Mouse (Mus musculus) erythroblast, embryonic 14.5 days (primary cell): ENCODE data around the gene Snrnp48. TPM values are rescaled to one million over a fixed set of nuclear protein-coding genes. Genes with fewer than 3 reads are reported as not detected.

Experiments
- H3K27me3 ChIP-seq: 2 replicates; pipeline ENCODE4 v1.6.1; 2012; ENCODE audit warnings: inconsistent platforms; ENCODE audit not compliant: control insufficient read depth
- H3K36me3 ChIP-seq: 2 replicates; pipeline ENCODE4 v1.6.1; 2012; ENCODE audit warnings: mild to moderate bottlenecking, inconsistent platforms; ENCODE audit not compliant: control insufficient read depth
- H3K4me1 ChIP-seq: 2 replicates; pipeline ENCODE4 v1.6.1; 2012; ENCODE audit warnings: inconsistent platforms; ENCODE audit not compliant: control insufficient read depth
- H3K4me3 ChIP-seq: replicated peaks from 2 replicates; pipeline ENCODE3; 2012; ENCODE audit warnings: moderate library complexity, mild to moderate bottlenecking, inconsistent platforms
- H3K9me3 ChIP-seq: 2 replicates; pipeline ENCODE4 v1.6.1; 2012; ENCODE audit warnings: low read length, inconsistent platforms, mixed read lengths; ENCODE audit not compliant: control insufficient read depth
- GATA1 ChIP-seq: IDR thresholded peaks from 2 replicates; pipeline ENCODE4 v1.6.1; 2012; ENCODE audit warnings: low read length, inconsistent platforms, mixed read lengths
- TAL1 ChIP-seq: IDR thresholded peaks from 3 replicates; pipeline ENCODE4 v1.6.1; 2012; ENCODE audit warnings: low read length, inconsistent platforms, mixed read lengths
- polyA plus RNA-seq: library from polyadenylated mRNA; stranded (reverse); fragments of >175 nt; gene quantifications from 2 replicates; pipeline ENCODE4 v1.2.3, GENCODE M21; 2012

Snrnp48 gene
- polyA plus RNA-seq, 1 experiment, result 2.7 TPM

DNA sequence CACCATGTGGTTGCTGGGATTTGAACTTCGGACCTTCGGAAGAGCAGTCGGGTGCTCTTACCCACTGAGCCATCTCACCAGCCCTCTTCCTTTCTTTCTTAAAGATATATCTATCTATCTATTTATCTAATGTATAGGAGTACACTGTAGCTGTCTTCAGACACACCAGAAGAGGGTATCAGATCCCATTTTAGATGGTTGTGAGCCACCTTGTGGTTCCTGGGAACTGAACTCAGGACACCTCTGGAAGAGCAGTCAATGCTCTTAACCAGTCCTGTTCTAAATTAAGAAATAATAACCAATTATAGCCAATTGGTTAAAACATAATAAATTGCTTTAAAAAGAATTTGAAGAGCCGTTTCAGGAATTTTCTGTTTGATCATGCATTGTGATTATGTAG lies 567 bp upstream of the Snrnp48 start:
- peak overlapping the region; percentile 79 for H3K4me3 ChIP-seq
- peaks cover 16% of the 10 kb centered on the region for H3K36me3 ChIP-seq
- no peaks in the 10 kb centered on the region for H3K9me3 ChIP-seq
- TF ChIP-seq TAL1 (no peak), GATA1 (no peak)
- H3K4me1 ChIP-seq, result peaks cover 37% of the 10 kb centered on the region
- H3K27me3 ChIP-seq, result peaks cover 5% of the 10 kb centered on the region; the same call in 1 of the 2 replicates

DNA sequence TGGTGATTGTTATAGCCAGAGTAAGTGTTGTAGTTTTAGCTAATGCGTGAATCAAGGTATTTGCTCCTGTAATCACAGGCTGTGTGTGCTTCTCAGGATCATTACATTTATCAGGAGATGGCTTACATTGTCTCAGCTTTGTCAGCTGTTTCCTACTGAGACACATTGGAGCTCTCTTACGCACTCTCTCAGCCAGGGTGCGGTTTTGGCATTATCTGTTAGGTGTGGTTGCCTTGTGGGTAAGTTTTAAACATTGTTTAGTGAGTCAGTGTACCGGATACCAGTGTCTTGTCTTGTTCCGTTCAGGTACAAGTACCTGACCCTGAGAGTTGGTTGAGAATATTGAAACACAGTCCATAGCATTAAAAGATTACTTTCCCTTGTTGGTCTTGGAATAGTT lies 6.4 kb downstream of the Snrnp48 start:
- Histone ChIP-seq H3K27me3 (no peaks in the 10 kb centered on the region), H3K4me1 (peaks cover 25% of the 10 kb centered on the region), H3K36me3 (peaks cover 77% of the 10 kb centered on the region), H3K4me3 (no peak overlapping the region), H3K9me3 (no peaks in the 10 kb centered on the region)
- no peak for TF ChIP-seq TAL1
- TF ChIP-seq GATA1, result no peak

DNA sequence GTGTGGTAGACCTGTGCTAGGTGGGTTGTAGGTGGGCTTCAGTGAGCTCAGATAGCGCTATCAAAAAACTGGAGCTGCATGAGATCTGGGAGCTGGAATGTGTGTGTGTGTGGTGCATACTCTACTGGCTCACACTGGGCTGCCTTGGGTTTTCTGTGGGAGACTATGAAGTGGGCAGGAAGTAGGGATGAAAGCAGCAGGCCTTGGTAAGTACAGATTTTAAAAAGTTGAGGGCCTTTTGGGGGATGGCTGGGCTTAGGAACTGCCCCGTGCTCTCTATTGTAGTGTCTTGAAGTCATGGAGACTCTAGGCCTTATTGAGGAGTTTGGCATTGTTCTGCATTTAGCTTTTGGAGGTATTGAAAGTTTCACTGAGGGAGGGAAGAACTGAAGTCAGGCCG lies 13.9 kb downstream of the Snrnp48 start:
- Histone ChIP-seq H3K27me3 (no peaks in the 10 kb centered on the region), H3K4me1 (no peaks in the 10 kb centered on the region), H3K4me3 (no peak overlapping the region), H3K36me3 (peaks cover 95% of the 10 kb centered on the region), H3K9me3 (no peaks in the 10 kb centered on the region)
- TF ChIP-seq TAL1 (no peak), GATA1 (no peak)

DNA sequence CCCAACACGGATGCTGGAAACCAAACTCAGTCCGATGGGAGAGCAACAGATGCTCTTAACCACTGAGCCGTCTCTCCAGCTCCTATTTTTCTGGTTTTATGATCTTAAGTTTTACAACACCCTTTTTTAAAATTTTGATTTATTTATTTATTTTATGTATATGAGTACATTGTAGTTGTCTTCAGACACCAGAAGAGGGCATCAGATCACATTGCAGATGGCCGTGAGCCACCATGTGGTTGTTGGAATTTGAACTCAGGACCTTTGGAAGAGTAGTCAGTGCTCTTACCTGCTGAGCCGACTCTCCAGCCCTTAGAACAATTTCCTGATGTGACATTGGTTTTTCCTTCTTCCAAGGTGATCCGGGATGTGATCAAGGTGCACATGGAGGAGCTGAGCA lies 15.6 kb downstream of the Snrnp48 start:
- no peaks in the 10 kb centered on the region for H3K9me3 ChIP-seq
- H3K27me3 ChIP-seq, result no peaks in the 10 kb centered on the region
- no peak overlapping the region for H3K4me3 ChIP-seq
- TF ChIP-seq GATA1, result no peak
- no peak for TF ChIP-seq TAL1
- H3K4me1 ChIP-seq, result no peaks in the 10 kb centered on the region
- H3K36me3 ChIP-seq, result peaks cover 99% of the 10 kb centered on the region

DNA sequence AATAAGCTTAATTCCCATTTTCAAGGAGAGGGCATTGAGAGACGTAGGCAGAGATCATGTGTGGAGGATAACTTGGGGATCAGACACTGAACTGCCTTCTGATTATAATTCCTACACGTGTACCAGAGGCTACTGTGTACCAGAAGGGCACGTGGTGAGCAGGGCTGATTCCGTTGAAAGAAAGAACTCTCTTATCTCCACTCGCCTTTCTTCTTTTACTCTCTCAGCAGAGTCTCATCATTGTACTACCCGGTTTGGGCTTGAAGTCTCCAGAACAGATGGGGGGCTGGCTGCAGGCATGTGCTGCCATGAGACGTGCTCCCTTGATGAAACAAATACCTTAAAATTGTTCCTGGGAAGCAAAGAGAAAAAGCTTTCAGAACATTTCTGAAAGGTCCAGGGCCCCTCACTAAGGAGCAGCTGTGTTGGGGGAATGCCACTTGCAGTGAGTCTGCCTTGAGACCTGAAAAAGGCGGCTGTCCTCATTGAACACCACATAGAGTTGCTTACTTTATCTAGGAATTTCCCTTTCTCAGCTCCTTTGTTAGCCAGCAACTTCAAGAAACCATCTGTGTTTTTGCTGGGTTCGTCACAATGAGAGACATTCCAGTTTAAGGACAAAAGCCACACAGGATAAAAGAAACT lies 25.6 kb downstream of the Snrnp48 start:
- Histone ChIP-seq H3K36me3 (peaks cover 36% of the 10 kb centered on the region), H3K9me3 (0 out of 2 replicates have a peak, but pooled peaks cover 3% of the 10 kb centered on the region), H3K27me3 (no peaks in the 10 kb centered on the region), H3K4me1 (no peaks in the 10 kb centered on the region), H3K4me3 (no peak overlapping the region)
- TF ChIP-seq GATA1 (no peak), TAL1 (no peak)

DNA sequence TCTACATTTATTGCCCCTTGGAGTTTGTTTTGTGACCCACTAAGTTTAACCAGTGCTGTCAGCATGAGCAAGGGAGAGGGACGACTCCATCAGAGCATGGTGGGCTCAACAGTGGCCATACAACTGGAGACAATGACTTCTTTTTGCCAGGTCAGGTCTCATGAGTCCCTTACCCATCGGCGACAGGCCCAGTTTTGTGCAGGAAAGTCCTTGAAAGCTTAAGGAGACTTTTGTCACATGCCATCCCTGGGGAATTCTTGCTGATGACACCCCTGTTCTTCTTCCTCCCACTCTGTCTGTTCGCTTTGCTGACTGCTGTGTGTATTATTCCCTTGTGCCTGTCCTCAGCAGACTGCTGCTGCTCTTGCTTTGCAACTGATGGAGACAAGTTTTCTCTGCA lies 27.7 kb downstream of the Snrnp48 start:
- TF ChIP-seq GATA1 (no peak), TAL1 (no peak)
- Histone ChIP-seq H3K9me3 (peaks cover 7% of the 10 kb centered on the region; the same call in 1 of the 2 replicates), H3K36me3 (peaks cover 18% of the 10 kb centered on the region), H3K4me3 (no peak overlapping the region), H3K4me1 (no peaks in the 10 kb centered on the region), H3K27me3 (no peaks in the 10 kb centered on the region)

DNA sequence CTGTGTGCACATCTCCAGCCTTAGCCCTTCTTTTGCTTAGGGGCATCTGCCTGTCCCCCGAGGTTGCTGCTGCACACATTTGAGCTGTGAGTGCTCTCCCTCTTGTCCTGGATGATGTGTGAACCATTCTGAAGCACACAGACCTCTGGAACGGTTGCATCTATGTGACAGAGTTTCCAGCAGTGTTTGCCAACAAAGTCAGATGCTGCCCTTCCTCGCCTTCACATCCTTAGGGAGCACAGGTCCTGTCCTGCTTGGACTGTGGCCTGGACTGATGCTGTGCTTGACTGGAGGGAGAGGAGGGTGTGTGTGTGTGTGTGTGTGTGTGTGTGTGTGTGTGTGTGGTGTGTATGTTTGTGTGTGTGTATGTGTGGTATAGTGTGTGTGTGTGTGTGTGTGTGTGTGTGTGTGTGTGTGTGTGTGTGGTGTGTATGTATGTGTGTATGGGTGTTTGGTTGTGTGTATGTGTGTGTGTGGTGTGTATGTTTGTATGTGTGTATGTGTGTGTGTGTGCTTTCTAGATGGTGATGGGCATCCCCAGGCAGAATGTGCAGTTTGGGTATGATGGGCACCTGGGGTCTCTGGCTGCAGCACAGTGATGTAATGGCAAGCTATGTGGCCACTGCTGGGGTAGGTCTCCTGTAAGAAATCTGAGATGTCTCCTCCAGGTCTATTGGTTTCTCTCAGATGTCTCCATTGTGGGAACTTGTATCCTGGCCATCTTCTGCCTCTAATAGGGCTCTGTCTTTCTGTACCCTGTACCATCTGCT lies 28.3 kb downstream of the Snrnp48 start:
- peaks cover 7% of the 10 kb centered on the region; the same call in 1 of the 2 replicates for H3K9me3 ChIP-seq
- no peaks in the 10 kb centered on the region for H3K4me1 ChIP-seq
- H3K36me3 ChIP-seq, result peaks cover 12% of the 10 kb centered on the region
- H3K4me3 ChIP-seq, result no peak overlapping the region
- TF ChIP-seq GATA1, result no peak
- TF ChIP-seq TAL1, result no peak
- H3K27me3 ChIP-seq, result no peaks in the 10 kb centered on the region

DNA sequence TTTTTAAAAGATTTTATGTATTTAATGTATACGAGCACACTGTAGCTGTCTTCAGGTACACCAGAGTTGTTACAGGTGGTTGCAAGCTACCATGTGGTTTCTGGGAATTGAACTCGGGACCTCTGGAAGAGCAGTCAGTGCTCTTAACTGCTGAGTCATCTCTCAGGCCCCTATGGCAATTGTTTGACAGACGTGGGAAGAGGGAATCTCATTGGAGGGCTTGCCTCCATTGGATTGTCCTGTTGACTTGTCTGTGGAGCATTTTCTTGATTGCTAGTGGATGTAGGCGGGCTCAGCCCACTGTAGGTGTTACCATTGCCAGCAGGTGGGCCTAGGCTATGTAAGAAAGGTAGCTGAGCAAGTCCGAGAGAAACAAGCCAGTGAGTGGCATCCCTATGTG lies 29.9 kb downstream of the Snrnp48 start:
- no peaks in the 10 kb centered on the region for H3K36me3 ChIP-seq
- no peaks in the 10 kb centered on the region for H3K4me1 ChIP-seq
- TF ChIP-seq GATA1 (no peak), TAL1 (no peak)
- no peaks in the 10 kb centered on the region for H3K27me3 ChIP-seq
- peaks cover 4% of the 10 kb centered on the region; the same call in 1 of the 2 replicates for H3K9me3 ChIP-seq
- no peak overlapping the region for H3K4me3 ChIP-seq

DNA sequence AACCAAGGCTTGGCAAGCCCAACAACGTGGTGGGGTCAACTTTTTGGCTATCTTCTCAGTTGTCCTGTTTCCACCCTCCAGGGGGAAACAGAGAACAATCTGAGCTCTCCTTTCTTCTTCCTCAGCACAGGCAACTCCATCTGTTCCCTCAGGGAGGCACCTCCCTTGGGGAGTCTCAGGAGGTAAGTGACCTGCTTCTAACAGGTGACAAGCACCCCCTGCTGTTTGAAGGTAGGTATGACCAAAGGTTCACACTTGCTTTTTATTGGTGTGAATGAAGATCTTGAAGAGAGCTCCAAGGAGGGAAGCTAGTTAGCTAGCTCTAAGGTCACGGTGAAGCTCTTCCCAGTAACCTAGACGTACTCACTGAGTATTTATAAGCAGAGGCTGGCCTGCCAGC lies 30.6 kb downstream of the Snrnp48 start:
- TF ChIP-seq GATA1, result no peak
- TF ChIP-seq TAL1, result no peak
- Histone ChIP-seq H3K4me1 (no peaks in the 10 kb centered on the region), H3K27me3 (no peaks in the 10 kb centered on the region), H3K9me3 (peaks cover 4% of the 10 kb centered on the region; the same call in 1 of the 2 replicates), H3K4me3 (no peak overlapping the region), H3K36me3 (no peaks in the 10 kb centered on the region)
